Mouse (Mus musculus) left cerebral cortex, adult 8-10 months (tissue): Measurements from ENCODE around the gene Nmnat1. TPM values are rescaled to one million over a fixed set of nuclear protein-coding genes. Genes with fewer than 3 reads are reported as not detected.
"Not testable (repeated sequence)": the region's sequence is repeated elsewhere in the genome, so short reads cannot be mapped to it uniquely, and the experiment has no call there.

Experiments
- DNase-seq, 2 experiments: peaks; one replicate each; pipeline ENCODE4 v3.0.0; 2022; ENCODE audit warnings: low spot score in 2 of 2
- total RNA-seq, 4 experiments: library from RNA; stranded (reverse); gene quantifications; 2 replicates each; pipeline ENCODE4 v1.2.4; 2022

The Nmnat1 gene
- total RNA-seq, 4 experiments from 2014 or later = 7.3 to 11.1 (median 8.6) TPM

DNA sequence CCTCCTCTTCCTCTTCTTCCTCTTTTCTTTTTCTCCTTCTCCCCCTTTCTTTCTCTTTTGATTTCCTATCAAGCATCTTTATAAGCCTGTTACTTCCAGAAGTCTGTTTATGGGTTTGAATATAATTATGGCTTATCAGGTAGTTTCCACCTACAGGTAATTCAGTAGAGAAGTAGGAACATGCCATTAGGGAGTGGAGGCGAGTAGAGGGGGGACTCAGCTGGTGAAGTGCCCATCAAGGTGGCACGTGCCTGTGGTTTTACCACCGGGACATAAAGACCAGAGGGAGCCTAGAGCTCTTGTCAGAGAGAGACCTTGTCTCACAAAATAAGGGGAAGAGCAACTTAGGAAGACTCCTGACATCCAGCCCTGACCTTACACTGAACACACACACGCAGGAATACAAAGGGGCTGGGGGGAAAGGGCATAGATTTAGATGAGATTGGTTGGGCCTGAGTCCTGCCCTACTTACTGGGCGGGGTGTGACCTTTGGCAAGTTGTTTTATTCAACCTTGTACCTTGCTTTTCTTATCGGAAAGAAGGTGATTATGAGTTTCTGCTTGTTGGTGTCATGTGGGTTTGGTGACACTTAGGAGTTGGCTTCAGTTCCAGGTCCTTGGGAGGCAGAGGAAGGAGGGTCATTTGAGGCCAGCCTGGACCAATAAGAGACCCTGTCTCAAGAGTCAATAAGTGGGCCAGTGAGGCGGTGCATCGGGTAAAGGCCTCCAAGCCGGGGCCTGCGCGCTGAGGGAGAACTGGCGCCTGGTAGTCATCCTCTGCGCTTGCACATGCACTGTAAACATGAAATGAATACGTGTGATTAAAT lies 4.6 kb upstream of the Nmnat1 start:
- DNase-seq = no peak

GRCm38 (mm10) chr4:149487729-149488128 lies 2.7 kb upstream of the Nmnat1 start:
- no peak for DNase-seq

DNA sequence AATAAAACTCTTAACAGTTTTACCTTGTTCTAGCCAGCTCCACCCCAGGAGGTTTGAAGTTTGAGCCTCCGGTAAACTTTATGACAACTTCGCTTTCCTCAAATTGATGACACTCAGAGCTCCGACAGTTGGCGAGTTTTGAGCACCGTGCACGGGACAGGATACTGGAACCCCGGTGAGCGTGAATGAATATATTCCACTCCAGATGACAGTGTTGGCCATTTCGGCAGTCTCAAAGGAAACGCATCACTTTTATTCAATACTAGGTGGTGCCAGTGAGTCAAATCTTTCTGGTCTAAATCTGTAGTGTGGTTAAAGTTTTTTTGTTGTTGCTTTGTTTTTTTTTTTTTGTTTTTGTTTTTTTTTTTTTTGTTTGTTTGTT lies 814 bp upstream of the Nmnat1 start:
- DNase-seq = no peak

DNA sequence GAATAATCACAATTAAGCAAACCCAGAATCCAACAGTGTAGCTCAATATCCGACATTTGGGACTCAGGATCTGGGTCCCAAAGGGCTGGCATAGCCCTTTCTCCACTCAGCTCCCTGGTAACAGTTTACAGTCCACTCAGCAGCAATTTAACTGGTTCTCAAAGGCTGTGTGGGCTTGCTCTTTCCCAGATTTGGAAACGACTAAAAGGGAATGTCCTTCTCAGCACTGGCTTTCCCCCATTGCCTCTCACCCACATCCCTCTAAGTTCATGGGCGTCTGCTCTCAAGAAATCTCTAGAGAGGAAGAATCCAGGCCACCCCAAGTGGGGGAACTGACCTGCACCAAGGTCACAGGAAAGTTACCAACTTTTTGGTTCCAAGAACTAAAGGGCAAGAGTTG lies 436 bp downstream of the Nmnat1 start:
- no peak for DNase-seq

- DNase-seq = no peak
Measured at GRCm38 (mm10) chr4:149477078-149477477, 7.9 kb downstream of the Nmnat1 start, which contains the start of gene Tmem274. TSS of gene Tmem274 (plus strand) at chr4:149477378.

- DNase-seq = no peak
Measured at GRCm38 (mm10) chr4:149475096-149475495, 9.9 kb downstream of the Nmnat1 start.

GRCm38 (mm10) chr4:149469557-149469956 lies 15.4 kb downstream of the Nmnat1 start:
- DNase-seq = no peak

DNA sequence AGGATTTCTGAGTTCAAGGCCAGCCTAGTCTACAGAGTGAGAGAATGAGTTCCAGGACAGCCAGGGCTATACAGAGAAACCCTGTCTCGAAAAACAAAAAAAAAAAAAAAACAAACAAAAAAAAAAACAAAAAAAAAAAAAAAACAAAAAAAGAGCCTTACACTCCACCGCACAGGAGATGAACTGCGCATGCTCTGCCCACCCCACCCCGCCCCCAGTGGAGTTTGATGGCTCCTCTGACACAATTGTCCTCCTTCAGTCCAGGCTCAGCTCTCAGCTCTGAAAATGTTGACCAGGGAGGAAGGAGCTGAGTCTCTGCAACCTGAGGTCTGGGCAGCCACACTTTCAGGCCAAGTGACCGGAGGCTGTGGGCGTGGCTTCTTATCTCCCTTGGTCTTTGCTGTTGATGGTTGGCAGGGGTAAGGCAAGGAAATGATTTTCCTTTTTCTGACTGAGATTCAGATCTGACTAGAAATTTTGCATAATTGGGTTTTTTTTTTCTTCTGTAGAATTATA lies 21.5 kb downstream of the Nmnat1 start:
- no peak for DNase-seq

DNA sequence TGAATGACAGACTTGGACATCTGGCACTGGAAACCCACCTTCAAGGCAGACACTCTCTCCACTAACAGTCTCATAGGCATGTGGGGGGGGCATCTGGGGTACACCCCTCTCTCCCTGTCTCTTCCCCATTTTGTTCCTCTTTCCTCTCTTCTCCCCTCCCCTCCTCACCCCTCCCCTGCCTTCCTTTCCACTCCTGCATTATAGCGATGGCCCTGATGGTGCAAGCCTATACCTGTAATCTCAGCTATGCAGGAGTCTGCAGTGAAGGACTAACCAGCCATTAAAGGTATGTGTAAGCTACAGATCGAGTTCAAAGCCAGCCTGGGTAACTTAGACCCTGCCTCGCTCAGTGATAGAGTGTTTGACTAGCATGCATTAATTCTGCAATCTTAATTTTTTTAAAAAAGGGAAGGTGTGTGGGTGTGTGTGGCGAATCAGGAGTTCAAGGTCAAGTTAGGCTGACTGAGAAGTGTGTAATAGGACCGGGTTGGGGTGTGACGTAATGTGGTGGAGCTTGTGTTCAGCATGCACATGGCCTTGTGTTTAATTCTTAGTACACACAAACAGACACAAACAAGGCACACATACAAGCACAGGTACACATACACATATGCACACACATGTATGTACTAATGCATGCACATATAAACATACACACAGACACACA lies 22.6 kb downstream of the Nmnat1 start:
- DNase-seq = no peak

GRCm38 (mm10) chr4:149461579-149462304 lies 23.3 kb downstream of the Nmnat1 start:
- no peak for DNase-seq

- not testable (repeated sequence) for DNase-seq
Measured at GRCm38 (mm10) chr4:149460475-149460874, 24.5 kb downstream of the Nmnat1 start.

DNA sequence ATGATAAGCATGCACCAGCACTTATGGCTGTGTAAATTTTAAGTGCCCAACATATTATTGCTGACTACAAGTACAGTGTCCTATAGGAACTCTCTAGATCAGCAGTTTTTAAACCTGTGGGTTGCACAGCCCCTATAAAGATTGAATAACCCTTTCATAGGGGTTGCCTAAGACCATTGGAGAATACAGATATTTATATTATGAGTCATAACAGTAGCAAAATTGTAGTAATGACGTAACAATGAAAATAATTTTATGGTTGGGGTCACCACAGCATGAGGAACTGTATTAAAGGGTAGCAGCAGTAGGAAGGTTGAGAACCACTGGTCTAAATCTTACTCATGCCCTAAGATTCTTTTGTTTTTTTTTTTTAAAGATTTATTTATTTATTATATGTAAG lies 25.6 kb downstream of the Nmnat1 start:
- DNase-seq = no peak

DNA sequence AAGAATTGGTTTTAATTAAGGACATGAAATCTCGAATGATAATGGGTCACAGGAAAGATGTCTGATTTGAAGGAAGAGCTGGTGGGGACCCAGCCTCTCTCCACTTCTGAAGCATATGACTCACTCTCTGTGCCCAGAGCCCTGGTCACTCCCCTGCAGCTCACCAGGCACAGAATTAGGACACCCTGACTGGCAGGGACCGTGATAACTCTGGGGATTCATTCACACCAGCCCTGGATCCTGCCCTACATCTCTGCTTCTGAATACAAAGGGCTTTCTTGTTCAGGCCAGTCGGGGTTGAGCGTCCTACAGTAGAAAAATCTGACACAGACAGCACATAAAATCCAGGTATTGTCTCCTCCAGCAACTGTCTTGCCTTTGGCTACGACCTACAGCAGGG lies 26.5 kb downstream of the Nmnat1 start:
- DNase-seq = no peak

GRCm38 (mm10) chr4:149457831-149458430 lies 27.1 kb downstream of the Nmnat1 start:
- no peak for DNase-seq

DNA sequence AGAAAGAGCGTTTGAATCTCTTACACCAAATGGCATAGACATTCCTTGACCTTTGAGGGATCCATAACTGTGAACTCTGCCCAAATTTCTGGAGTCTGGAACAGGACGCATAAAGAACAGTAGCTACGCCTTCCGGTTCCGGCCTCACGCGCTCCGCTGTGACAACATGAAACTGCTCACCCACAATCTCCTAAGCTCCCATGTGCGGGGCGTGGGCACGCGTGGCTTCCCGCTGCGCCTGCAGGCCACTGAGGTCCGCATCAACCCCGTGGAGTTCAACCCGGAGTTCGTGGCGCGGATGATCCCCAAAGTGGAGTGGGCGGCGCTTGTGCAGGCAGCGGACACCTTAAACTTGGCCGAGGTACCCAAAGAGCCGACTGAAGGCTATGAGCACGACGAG lies 27.8 kb downstream of the Nmnat1 start:
- not testable (repeated sequence) for DNase-seq

DNA sequence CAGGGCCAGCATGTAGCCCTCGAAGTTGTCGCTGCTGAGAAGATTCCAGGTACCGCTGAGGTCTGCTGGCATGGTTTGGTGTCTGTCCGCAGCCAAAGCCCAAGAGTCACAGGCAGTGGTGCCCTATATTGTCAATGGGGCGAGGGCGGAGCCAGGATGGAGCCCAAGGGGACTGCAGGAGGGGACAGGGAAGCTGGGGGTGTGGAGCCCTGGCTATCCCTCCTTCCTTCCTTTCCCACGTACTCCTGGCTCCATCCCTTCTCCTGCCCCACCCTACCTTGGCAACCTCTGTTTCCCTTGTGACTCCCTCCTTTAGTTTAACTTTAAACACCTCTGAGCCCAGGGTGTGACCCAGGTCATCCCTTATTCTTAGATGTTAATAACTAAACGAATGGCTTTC lies 30.1 kb downstream of the Nmnat1 start, which contains the start of gene Rbp7:
Gene Rbp7 (minus strand): TSS at position 100 of the 400 bp plus-strand sequence.
- DNase-seq = no peak

DNA sequence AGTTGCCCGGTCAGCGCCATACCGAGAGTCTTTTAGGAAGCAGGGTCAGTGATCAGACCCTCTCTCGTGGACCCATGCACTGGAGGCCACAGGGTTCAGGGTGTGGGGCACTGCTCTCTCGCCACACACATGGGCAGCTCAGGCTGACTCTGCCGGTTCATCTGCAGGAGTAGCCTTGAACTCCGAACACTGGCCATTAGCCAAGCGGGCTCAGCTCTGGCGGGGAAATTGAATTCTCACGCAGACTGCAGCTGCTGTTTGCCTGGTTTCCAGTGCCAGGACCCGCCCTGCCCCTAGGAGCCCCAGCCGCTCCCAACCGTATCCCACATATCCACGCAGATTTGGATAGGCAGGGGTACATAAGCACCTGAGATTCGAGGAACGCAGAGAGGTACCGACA lies 30.7 kb downstream of the Nmnat1 start:
- DNase-seq = no peak

DNA sequence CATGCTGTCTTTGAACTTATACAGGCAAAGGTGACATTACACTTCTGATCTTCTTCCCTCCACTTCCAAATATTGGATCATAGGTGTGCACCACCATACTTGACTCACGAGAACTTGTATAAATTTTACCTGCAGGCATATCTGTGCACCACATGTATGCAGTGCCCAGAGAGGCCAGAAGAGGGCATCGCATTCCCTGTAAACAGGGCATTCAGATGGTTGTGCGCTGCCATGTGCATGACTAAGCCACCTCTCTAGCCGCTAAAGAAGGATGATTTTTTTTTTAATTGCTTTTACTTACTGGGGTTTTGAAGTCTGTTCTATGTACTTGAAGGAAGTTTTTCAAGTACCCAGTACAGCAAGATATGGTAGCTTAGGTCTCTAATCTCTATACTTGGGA lies 31.3 kb downstream of the Nmnat1 start:
- no peak for DNase-seq

GRCm38 (mm10) chr4:149450636-149451035 lies 34.4 kb downstream of the Nmnat1 start:
- no peak for DNase-seq

- DNase-seq = no peak
Measured at GRCm38 (mm10) chr4:149446309-149446708, 38.7 kb downstream of the Nmnat1 start.

- peak in 1 of 2 experiments; percentile 40 for DNase-seq
Measured at GRCm38 (mm10) chr4:149445868-149446267, 39.1 kb downstream of the Nmnat1 start.
